Mouse (Mus musculus): ENCODE measurements at regions not wholly inside any gene's neighbourhood (a gene's known extent, or its start where the extent isn't known, plus 50 kb on each side); places are given as distances from the start of the nearest gene placed in this dataset.

- TF ChIP-seq CTCF (IDR thresholded peaks at IDR 0.05; ENCODE audit: borderline replicate concordance, insufficient read depth, low read length): no peak
- no peak for TF ChIP-seq POLR2A (IDR thresholded peaks at IDR 0.05; ENCODE audit: low read depth, low read length)
These were observed 191.2 kb upstream of the Fam19a1 start for GRCm38 (mm10) chr6:95921737-95922136.

All from embryonic fibroblast, embryonic 13.5 days (primary cell).